Mouse (Mus musculus) olfactory bulb, adult 2 months (tissue): ENCODE measurements around the gene Prep.

Experiments
- CTCF ChIP-seq: fragments of 200-500 bp; IDR thresholded peaks from 2 replicates; pipeline ENCODE4 v1.5.1; 2012; ENCODE audit warnings: low read depth, mild to moderate bottlenecking, low read length, moderate library complexity; ENCODE audit not compliant: insufficient read depth
- POLR2A ChIP-seq: fragments of 200-500 bp; IDR thresholded peaks from 2 replicates; pipeline ENCODE4 v1.6.1; 2012; ENCODE audit warnings: mild to moderate bottlenecking, low read depth, low read length, moderate library complexity; ENCODE audit not compliant: insufficient read depth

DNA sequence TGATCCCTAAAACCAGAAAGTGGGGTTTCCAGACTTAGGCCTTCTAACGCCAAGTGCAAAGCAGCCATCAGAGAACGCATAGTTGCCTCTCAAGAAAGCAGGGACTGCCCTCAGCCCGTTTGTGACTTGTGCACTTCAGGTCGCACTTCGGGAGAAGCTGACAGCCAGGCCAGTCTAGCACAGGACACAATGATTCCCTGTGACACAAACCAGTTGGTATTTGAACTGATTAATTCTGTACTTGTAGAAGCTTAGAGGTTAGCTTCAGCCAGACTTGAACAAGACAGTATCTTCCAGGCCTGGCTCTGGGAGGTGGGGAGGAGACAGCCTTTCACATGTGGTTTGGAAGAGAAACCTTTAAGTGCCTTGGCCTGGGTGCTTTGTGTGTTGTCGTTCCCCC lies 56.0 kb downstream of the Prep start:
- TF ChIP-seq CTCF (no peak), POLR2A (no peak)
